Mouse (Mus musculus): ENCODE measurements at regions not wholly inside any gene's neighbourhood (a gene's known extent, or its start where the extent isn't known, plus 50 kb on each side); places are given as distances from the start of the nearest gene placed in this dataset.
"Not testable (repeated sequence)": the region's sequence is repeated elsewhere in the genome, so short reads cannot be mapped to it uniquely, and the experiment has no call there.

DNA sequence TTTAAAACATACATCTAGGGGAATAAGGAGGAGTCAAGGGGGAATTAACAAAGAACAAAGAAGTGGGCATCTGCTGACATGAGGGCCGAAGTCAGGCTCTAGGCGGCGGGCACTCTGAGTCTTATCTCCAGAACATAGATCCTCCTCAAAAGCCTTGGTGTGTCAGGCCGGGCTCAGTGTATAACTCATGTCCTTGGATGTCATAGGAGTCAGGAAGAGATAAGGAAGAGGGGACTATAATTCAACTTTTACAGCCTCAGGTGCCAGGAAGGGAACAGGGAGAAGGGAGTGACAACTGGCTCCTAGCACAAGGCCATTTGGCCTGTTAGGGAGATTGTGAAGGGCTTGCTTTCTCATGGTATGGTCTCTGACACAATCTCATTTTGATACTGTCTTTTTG, 185.9 kb upstream of the Ube2e2 start:
- H3K9me3 ChIP-seq (replicated peaks); H3K4me3 ChIP-seq (replicated peaks); H3K36me3 ChIP-seq; ATAC-seq (ENCODE audit: insufficient number of reproducible peaks, low FRiP score, low TSS enrichment, low read depth); H3K4me2 ChIP-seq (replicated peaks); H3K4me1 ChIP-seq; H3K27ac ChIP-seq (replicated peaks); H3K27me3 ChIP-seq; H3K9ac ChIP-seq: not testable (repeated sequence)
- 84% methylated on average over 4 of the region's 4 CpGs for WGBS

DNA sequence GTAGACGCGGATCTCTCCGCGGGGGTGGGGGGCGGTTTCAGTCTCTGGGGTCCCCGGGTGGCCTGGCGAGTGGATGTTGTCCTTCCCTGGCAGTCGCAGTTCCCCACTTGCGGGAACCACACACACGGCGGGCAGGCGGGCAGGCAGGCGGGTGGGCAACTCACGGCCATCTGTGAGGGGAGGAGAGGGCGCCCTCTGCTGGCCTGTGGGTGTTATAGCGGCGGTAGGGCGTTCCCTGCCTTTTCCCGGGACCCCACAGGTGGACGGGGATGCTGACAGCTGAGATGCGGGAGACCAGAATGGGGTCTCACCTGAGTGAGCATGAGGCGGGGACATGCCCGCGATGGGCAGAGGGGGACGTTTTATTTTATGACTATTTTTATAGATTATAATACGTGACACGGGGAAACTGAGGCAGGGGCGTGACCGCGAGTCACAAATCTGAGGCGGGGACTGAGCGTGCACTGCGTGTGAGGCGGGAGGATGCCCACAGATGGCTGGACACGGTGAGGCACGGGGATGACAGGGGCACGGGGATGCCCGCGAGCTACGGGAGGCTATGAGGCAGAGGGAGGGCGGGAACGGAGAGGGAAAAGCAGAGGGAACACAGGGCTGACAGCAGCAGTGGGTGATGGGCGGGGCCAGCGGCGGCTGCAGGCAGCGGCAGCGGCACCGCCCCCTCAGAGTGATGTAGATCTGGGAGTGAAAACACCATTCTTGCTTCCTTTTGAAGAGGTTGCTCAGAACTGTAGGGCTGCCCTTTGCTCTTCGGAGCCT, 148.1 kb upstream of the Ube2e2 start:
- no peaks in the 10 kb centered on the region for H3K27me3 ChIP-seq
- peak overlapping the region; percentile 40 for H3K4me3 ChIP-seq (replicated peaks)
- 1% methylated on average over 49 of the region's 49 CpGs for WGBS
- peak; percentile 66; the same call in 1 of the 2 replicates for ATAC-seq (ENCODE audit: insufficient number of reproducible peaks, low FRiP score, low TSS enrichment, low read depth)
- H3K9ac ChIP-seq: 0 out of 2 replicates have a peak overlapping the region, but pooled peaks have one; percentile 21
- peaks cover 9% of the 10 kb centered on the region for H3K4me1 ChIP-seq
- H3K9me3 ChIP-seq (replicated peaks): no peaks in the 10 kb centered on the region
- H3K4me2 ChIP-seq (replicated peaks): peak overlapping the region; percentile 76
- no peak overlapping the region for H3K27ac ChIP-seq (replicated peaks)
- H3K36me3 ChIP-seq: no peaks in the 10 kb centered on the region

DNA sequence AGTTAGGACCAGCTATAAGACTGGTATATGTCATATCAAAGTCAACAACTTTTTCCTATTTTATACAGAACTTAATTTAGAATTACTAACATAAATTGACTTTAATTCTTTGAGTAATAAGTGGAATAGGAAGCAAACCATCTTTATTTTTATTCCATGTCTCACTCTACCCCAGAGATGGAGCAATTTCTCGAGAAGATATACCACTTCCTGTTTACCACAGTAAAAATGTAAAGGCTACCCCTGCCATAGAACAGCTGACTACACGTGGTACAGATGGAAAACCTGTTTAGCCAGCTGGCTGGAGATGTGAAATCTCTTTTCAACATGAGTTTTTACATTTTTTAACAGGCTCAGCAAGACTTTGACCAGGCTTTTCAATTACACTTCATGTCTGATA, 126.0 kb upstream of the Ube2e2 start:
- H3K36me3 ChIP-seq: no peaks in the 10 kb centered on the region
- no peak overlapping the region for H3K4me2 ChIP-seq (replicated peaks)
- H3K27ac ChIP-seq (replicated peaks): no peak overlapping the region
- H3K9me3 ChIP-seq (replicated peaks): no peaks in the 10 kb centered on the region
- H3K4me3 ChIP-seq (replicated peaks): no peak overlapping the region
- WGBS: 17% methylated on average over 2 of the region's 2 CpGs
- no peaks in the 10 kb centered on the region for H3K27me3 ChIP-seq
- no peaks in the 10 kb centered on the region for H3K4me1 ChIP-seq
- no peak overlapping the region for H3K9ac ChIP-seq
- ATAC-seq (ENCODE audit: insufficient number of reproducible peaks, low FRiP score, low TSS enrichment, low read depth): no peak

DNA sequence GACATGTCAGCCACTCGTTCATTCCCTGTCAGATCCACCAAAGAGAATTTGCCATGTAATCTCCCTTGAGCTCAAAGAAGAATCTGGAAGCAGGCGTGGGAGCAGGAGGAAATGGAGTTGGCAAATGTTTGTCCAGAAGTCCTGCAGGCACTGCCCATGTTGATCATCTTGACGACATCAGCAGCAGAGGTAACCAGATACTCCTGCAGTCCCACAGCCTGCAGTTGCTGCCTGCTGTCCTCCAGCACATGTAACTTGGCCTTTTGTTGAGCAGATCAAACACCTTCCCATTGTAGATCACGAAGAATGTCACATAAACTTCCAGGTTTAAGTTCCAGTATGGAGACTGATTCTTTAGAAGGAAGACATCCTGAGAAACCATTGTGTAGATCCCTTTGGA, 121.3 kb upstream of the Ube2e2 start:
- ATAC-seq (ENCODE audit: insufficient number of reproducible peaks, low FRiP score, low TSS enrichment, low read depth): no peak
- Histone ChIP-seq H3K4me2 (replicated peaks) (no peak overlapping the region), H3K9me3 (replicated peaks) (no peaks in the 10 kb centered on the region), H3K36me3 (no peaks in the 10 kb centered on the region), H3K4me1 (no peaks in the 10 kb centered on the region), H3K4me3 (replicated peaks) (no peak overlapping the region), H3K9ac (no peak overlapping the region), H3K27ac (replicated peaks) (no peak overlapping the region), H3K27me3 (no peaks in the 10 kb centered on the region)
- 42% methylated on average over 4 of the region's 4 CpGs for WGBS

DNA sequence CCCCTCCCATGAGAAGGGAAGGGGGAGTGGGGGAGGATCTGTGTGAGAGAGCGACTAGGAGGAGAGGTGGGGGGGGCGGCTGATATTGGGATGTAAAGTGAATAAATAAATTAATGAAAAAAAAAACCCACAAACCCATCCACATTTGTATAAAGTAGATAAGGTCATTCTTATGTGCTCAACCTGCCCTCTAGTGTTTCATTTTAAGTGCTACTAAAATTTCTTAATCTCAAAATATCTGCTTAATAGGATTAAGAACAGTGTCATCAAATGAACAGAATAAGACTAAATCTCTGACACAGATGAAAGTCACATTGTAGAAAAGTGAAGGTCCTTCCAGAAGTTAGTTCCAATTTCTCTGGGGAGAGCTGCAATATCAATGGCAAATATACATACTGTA, 119.5 kb upstream of the Ube2e2 start:
- ATAC-seq (ENCODE audit: insufficient number of reproducible peaks, low FRiP score, low TSS enrichment, low read depth); H3K36me3 ChIP-seq; H3K9me3 ChIP-seq (replicated peaks); H3K4me1 ChIP-seq; H3K9ac ChIP-seq; H3K27me3 ChIP-seq; H3K4me2 ChIP-seq (replicated peaks); H3K4me3 ChIP-seq (replicated peaks); H3K27ac ChIP-seq (replicated peaks): not testable (repeated sequence)
- 81% methylated on average over 2 of the region's 2 CpGs for WGBS

DNA sequence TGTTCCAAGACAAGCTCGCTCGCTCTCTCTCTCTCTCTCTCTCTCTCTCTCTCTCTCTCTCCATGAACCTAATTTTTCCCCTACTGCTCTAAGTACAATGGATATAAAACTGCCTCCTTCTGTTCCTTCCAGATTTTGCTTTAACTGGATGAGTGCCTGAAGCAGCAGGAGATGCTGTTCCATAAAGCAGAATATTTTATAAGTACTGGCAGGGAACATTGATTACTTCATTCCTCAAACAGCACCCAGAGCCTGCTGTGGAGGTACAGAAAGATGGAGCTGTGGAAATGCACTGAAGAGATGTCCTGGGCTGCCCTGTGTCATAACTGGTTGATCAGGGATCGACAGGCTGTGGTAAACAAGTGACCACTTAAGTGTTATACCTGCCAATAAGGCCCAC, 89.8 kb upstream of the Ube2e2 start:
- H3K9me3 ChIP-seq (replicated peaks): no peaks in the 10 kb centered on the region
- H3K27me3 ChIP-seq: no peaks in the 10 kb centered on the region
- no peak for ATAC-seq (ENCODE audit: insufficient number of reproducible peaks, low FRiP score, low TSS enrichment, low read depth)
- H3K4me3 ChIP-seq (replicated peaks): no peak overlapping the region
- WGBS: 85% methylated on average over 3 of the region's 3 CpGs
- H3K9ac ChIP-seq: no peak overlapping the region
- H3K36me3 ChIP-seq: no peaks in the 10 kb centered on the region
- no peak overlapping the region for H3K4me2 ChIP-seq (replicated peaks)
- no peaks in the 10 kb centered on the region for H3K4me1 ChIP-seq
- no peak overlapping the region for H3K27ac ChIP-seq (replicated peaks)

DNA sequence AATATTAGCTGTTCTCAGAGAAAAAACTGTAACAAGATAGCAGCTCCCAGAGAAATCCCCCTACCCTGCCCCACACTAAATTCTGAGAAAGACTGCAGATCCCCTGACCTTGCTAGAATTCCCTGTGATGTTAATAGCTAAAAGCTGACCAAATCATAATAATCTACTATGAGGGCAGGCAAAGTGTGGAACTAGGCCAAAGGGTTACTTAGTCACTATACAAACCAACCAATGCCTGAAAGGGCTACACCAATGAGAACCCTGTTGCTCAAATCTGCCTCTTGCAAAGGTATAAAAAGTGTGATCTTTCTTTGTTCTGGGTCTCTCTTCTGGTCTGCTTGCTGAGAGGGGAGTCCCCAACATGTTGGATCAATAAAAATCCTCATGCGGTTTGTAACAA, 69.8 kb upstream of the Ube2e2 start:
- no peaks in the 10 kb centered on the region for H3K36me3 ChIP-seq
- H3K27ac ChIP-seq (replicated peaks): no peak overlapping the region
- H3K4me1 ChIP-seq: no peaks in the 10 kb centered on the region
- H3K4me2 ChIP-seq (replicated peaks): no peak overlapping the region
- no peak overlapping the region for H3K9ac ChIP-seq
- no peak for ATAC-seq (ENCODE audit: insufficient number of reproducible peaks, low FRiP score, low TSS enrichment, low read depth)
- 81% methylated on average over 1 of the region's 1 CpGs for WGBS
- H3K27me3 ChIP-seq: no peaks in the 10 kb centered on the region
- H3K4me3 ChIP-seq (replicated peaks): no peak overlapping the region
- no peaks in the 10 kb centered on the region for H3K9me3 ChIP-seq (replicated peaks)

DNA sequence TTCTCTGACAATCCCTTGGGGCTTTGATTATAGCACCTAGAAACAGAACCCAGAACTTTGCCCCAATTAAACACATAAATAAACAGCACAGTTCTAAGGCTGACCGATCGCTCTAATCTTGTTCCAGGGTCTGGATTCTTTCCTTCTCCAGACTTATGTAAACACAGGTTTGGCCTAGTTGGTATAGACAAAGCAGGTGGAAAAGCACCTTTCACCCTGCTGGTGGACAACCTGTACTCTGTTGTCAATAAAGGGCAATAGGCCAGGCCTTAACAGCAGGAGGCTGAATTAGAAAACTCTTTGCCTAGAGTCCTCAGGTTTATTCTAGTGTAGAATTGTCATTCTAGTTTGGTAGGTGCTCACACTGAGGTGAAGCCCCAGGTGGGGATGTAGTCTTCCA, 69.2 kb upstream of the Ube2e2 start:
- 90% methylated on average over 2 of the region's 2 CpGs for WGBS
- H3K36me3 ChIP-seq: no peaks in the 10 kb centered on the region
- ATAC-seq (ENCODE audit: insufficient number of reproducible peaks, low FRiP score, low TSS enrichment, low read depth): no peak

More for the DNA sequence above, 69.2 kb upstream of the Ube2e2 start:
- no peak overlapping the region for H3K4me3 ChIP-seq (replicated peaks)
- no peaks in the 10 kb centered on the region for H3K9me3 ChIP-seq (replicated peaks)
- H3K4me2 ChIP-seq (replicated peaks): no peak overlapping the region
- H3K9ac ChIP-seq: no peak overlapping the region
- H3K27me3 ChIP-seq: no peaks in the 10 kb centered on the region
- no peaks in the 10 kb centered on the region for H3K4me1 ChIP-seq
- H3K27ac ChIP-seq (replicated peaks): no peak overlapping the region
